Mouse (Mus musculus): Measurements from ENCODE around the gene Spdya. TPM values are rescaled to one million over a fixed set of nuclear protein-coding genes. Genes with fewer than 3 reads are reported as not detected.

Gene Spdya
- polyA plus RNA-seq (2021; fragmentation: Nextera tagmentation), result 1.8 and 3.1 TPM in 2 replicates
- long read RNA-seq, experiment 1, partial matches to known transcripts, result 0 of 5 reads
- long read RNA-seq, experiment 1, other reads (novel, unspliced or antisense), result 3 of 5 reads
- long read RNA-seq, experiment 2, partial matches to known transcripts, result 0 of 4 reads
- long read RNA-seq, experiment 2, other reads (novel, unspliced or antisense), result 4 of 4 reads

DNA sequence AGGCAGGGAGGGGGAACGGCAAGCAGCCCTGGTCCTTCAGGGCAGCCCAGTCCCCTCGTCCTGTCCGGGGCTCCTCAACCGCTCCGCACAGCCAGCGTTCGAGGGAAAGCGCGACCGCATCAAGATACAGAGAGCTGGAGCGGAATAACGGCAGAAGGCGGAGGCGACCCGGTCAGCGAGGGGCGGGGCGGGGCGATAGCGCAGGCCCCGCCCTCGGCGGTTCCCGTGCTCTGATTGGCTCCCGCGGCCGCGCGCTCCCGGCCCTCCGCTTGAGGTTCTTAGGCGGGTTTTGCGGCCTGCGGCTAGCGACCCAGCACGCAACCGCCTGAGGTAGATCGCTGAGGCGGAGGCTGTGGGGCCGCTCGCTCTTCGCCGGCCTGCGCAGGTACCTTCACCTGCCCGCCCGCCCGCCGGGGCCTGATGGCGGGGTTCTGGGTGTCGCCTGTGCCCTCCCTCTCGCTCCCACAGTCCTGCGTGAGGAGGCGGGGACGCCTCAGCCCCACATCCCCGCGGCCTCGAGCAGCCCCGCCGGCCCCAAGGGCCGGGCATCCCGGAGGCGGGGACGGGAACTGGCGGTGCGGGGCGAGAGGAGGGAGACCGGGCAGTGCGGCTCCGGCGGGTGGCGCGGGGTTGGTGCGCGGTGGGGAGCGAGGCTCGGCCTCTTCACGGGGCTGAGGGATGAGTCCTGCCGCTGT lies at the start of gene Spdya:
Spdya (plus strand) TSS at position 305 of the 695 bp plus-strand sequence.

DNA sequence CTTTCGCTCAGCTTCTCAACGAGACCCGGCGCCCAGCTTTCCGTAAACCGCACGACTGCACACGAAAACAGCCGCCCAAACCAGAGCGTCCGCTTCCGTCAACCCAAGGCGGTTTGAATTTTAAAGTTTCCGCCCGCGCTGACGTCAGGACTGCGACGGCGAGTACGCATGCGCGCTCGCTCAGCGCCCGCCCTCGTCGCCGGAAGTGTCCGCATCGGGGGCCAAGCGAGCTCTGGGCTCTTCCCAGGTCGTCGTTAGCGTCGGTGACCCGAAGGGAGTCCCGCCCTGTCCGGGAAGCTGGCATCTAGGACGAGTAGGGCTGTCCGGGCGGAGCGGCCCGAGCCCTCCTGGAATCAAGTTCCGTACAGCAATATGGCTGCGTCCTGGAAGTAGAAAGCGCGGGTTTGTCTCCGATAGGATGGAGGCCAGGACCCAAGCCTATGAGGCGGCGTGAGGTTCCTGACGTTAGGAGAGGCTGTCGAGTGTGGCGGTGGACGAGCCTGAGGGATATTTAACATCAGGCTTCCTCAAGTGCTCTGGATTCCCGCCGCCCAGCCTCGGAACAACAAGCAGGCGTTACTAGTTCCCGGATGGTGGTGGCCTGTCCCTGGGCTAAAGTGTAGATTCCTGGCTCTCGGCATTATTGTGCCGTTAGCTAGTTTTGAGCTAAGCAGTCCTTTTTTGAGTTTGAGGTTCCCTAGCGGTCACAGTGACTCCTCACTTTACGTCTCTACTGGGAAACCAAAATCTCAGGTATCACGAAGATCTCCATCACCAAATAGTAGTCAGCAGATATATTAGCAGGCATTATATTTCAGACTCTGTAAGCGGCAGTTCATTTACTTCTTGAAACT lies 24.9 kb upstream of the Spdya start, which contains the start of gene Ndc80:
Ndc80 (minus strand) TSS at position 147 of the 854 bp plus-strand sequence.

GRCm38 (mm10) chr17:71615638-71616318 lies 63.9 kb downstream of the Spdya start, which contains the start of gene Wdr43:
Gene Wdr43, plus strand, starts transcription at chr17:71615895.

Other genes starting within 250 kb of the Spdya start
- gene Emilin2, start 240.1 kb upstream of the Spdya start, polyA plus RNA-seq (2021; fragmentation: Nextera tagmentation), result 0.89 and 1.3 TPM in 2 replicates
- not detected in 2 replicates for gene Gm4707, start 92.1 kb upstream of the Spdya start, polyA plus RNA-seq (2021; fragmentation: Nextera tagmentation)
- 9.9 and 24.2 TPM in 2 replicates for gene Smchd1, start 76.7 kb upstream of the Spdya start, polyA plus RNA-seq (2021; fragmentation: Nextera tagmentation)
- 0.20 and 0.34 TPM in 2 replicates for gene Ndc80, start 25.2 kb upstream of the Spdya start, polyA plus RNA-seq (2021; fragmentation: Nextera tagmentation)
- gene Wdr43, start 63.8 kb downstream of the Spdya start, polyA plus RNA-seq (2021; fragmentation: Nextera tagmentation), result 10.4 and 16.9 TPM in 2 replicates
- 0.56 and 0.63 TPM in 2 replicates for gene Togaram2, start 121.2 kb downstream of the Spdya start, polyA plus RNA-seq (2021; fragmentation: Nextera tagmentation)
- 0.06 and 0.08 TPM in 2 replicates for gene Pcare, start 200.8 kb downstream of the Spdya start, polyA plus RNA-seq (2021; fragmentation: Nextera tagmentation)
- 9.1 and 32.4 TPM in 2 replicates for gene Clip4, start 216.4 kb downstream of the Spdya start, polyA plus RNA-seq (2021; fragmentation: Nextera tagmentation)

Data from left cerebral cortex, adult 6 months (tissue).